ENCODE assay signal across 8 mouse cellular contexts in genomic region chr14:121780942-121781531, GRCm38 (mm10). TPM values are rescaled to one million over a fixed set of nuclear protein-coding genes. Genes with fewer than 3 reads are reported as not detected.
DNase-seq lines count a peak whose midpoint lies in the region; ATAC-seq and TF ChIP-seq lines count a peak whose summit lies in the region.

No protein-coding gene starts in this region.

- intact Hi-C loops in gastrocnemius, adult 2 months (cut with DNase I): no loop called here

- H3K27me3 ChIP-seq in heart, embryonic 13.5 days (replicated peaks): no peaks in the 10 kb centered on the region

- 50% methylated on average over 12 of the region's 12 CpGs for WGBS in heart, embryonic 13.5 days

- H3K4me3 ChIP-seq in gastrocnemius, adult 2 months: peak overlapping the region; percentile 54
- no peak overlapping the region for H3K4me3 ChIP-seq in heart, embryonic 13.5 days

- peak; percentile 48 for DNase-seq in gastrocnemius, adult 2 months
- DNase-seq in gastrocnemius, postnatal 10 days: no peak
- DNase-seq in kidney, postnatal 25 days: peak; percentile 52 to 78
- peak; percentile 63 to 78 for DNase-seq in lung, postnatal 4 days
- no peak for DNase-seq in thymus, postnatal 14 days
- DNase-seq in thymus, postnatal 25 days: no peak
- DNase-seq in spleen, postnatal 4 days (ENCODE audit: low spot score in 2 of 2): no peak

- ATAC-seq in heart, embryonic 13.5 days (ENCODE audit: extremely low read depth, insufficient number of reproducible peaks, low FRiP score, low TSS enrichment): no peak

- no peak for TF ChIP-seq CTCF in gastrocnemius, adult 2 months (IDR thresholded peaks at IDR 0.05)

- H3K4me2 ChIP-seq in heart, embryonic 13.5 days: 0 out of 2 replicates have a peak overlapping the region, but pooled peaks have one; percentile 1

- H3K27ac ChIP-seq in gastrocnemius, adult 2 months: peak overlapping the region; percentile 85
- peak overlapping the region; percentile 87 for H3K27ac ChIP-seq in heart, embryonic 13.5 days (replicated peaks)

- peaks cover 39% of the 10 kb centered on the region for H3K4me1 ChIP-seq in heart, embryonic 13.5 days

- H3K9ac ChIP-seq in heart, embryonic 13.5 days: 0 out of 2 replicates have a peak overlapping the region, but pooled peaks have one; percentile 42

- H3K9me3 ChIP-seq in heart, embryonic 13.5 days: no peaks in the 10 kb centered on the region

- no peaks in the 10 kb centered on the region for H3K36me3 ChIP-seq in heart, embryonic 13.5 days

RNA-seq across cellular contexts. Expression of gene Dock9, which starts 16.6 kb away (rescaled TPM):
- total RNA-seq in gastrocnemius, adult 2 months (2021): 10 to 100 TPM; 15.3 to 21.4 TPM
- total RNA-seq in gastrocnemius, postnatal 10 days (2021): 10 to 100 TPM; 28.3 to 35.0 TPM
- 4.5 and 4.8 TPM in 2 replicates for polyA plus RNA-seq in heart, embryonic 13.5 days (2015; fragmentation: Nextera tagmentation; extraction: Ambion mirVana)

Comparison
In these comparisons a context has a peak if more than half of its experiments do, and no peak if none do; other contexts are left out.
1. DNase-seq: peak in gastrocnemius, adult 2 months (single experiment), kidney, postnatal 25 days (2 of 2) and lung, postnatal 4 days (2 of 2); none in gastrocnemius, postnatal 10 days (single experiment), thymus, postnatal 14 days (single experiment), thymus, postnatal 25 days (single experiment) and spleen, postnatal 4 days (0 of 2).